Mouse (Mus musculus) stomach, embryonic 15.5 days (tissue): ENCODE data around the gene Psmb3. TPM values are rescaled to one million over a fixed set of nuclear protein-coding genes. Genes with fewer than 3 reads are reported as not detected.

Source experiments
- ATAC-seq: fragments of 200-750 bp; cut with Nextera tagmentation; 2 replicates; pipeline ENCODE4 v1.8.0; 2017; ENCODE audit warnings: low read depth, moderate number of reproducible peaks, moderate TSS enrichment; ENCODE audit not compliant: insufficient read depth, low FRiP score
- H3K27ac ChIP-seq: fragments of 300-500 bp; sonication (generic); 2 replicates; pipeline ENCODE4 v1.5.1; 2015; ENCODE audit warnings: mild to moderate bottlenecking, inconsistent platforms
- H3K27me3 ChIP-seq: fragments of 300-500 bp; sonication (generic); replicated peaks from 2 replicates; pipeline ENCODE4 v1.6.1; 2015; ENCODE audit warnings: inconsistent platforms
- H3K36me3 ChIP-seq: fragments of 300-500 bp; sonication (generic); 2 replicates; pipeline ENCODE4 v1.6.1; 2015; ENCODE audit warnings: inconsistent platforms
- H3K4me1 ChIP-seq: fragments of 300-500 bp; sonication (generic); 2 replicates; pipeline ENCODE4 v1.6.1; 2015; ENCODE audit warnings: inconsistent platforms
- H3K4me2 ChIP-seq: fragments of 300-500 bp; sonication (generic); 2 replicates; pipeline ENCODE4 v1.6.1; 2015; ENCODE audit warnings: mild to moderate bottlenecking, inconsistent platforms
- H3K4me3 ChIP-seq: fragments of 300-500 bp; sonication (generic); replicated peaks from 2 replicates; pipeline ENCODE4 v1.5.1; 2015; ENCODE audit warnings: inconsistent platforms
- H3K9ac ChIP-seq: fragments of 300-500 bp; sonication (generic); 2 replicates; pipeline ENCODE4 v1.6.1; 2015; ENCODE audit warnings: inconsistent platforms
- H3K9me3 ChIP-seq: fragments of 300-500 bp; sonication (generic); 2 replicates; pipeline ENCODE4 v1.6.1; 2016; ENCODE audit warnings: inconsistent platforms
- WGBS: fragments of 180-500 bp; shearing (Covaris S2); methylation state at CpG from one replicate; pipeline ENCODE4 v1.1.7; 2015; 5-methylcytosine and 5-hydroxymethylcytosine counted together
- polyA plus RNA-seq: library from polyadenylated mRNA; unstranded; fragments of >200 nt; fragmentation: Nextera tagmentation; extraction: Ambion mirVana; gene quantifications from 2 replicates; pipeline ENCODE4 v1.2.1, GENCODE M21; 2015

The Psmb3 gene
- polyA plus RNA-seq, 1 experiment from 2014 or later = 396 TPM

GRCm38 (mm10) chr11:97684766-97685165 is 18.4 kb upstream of the Psmb3 start:
- Histone ChIP-seq H3K4me2 (no peak overlapping the region), H3K9ac (no peak overlapping the region), H3K4me3 (no peak overlapping the region), H3K27me3 (no peaks in the 10 kb centered on the region), H3K27ac (0 out of 2 replicates have a peak overlapping the region, but pooled peaks have one; percentile 18), H3K9me3 (no peaks in the 10 kb centered on the region), H3K4me1 (peaks cover 23% of the 10 kb centered on the region; the same call in 1 of the 2 replicates), H3K36me3 (peaks cover 20% of the 10 kb centered on the region; the same call in 1 of the 2 replicates)
- WGBS = 31% methylated on average over 7 of the region's 7 CpGs
- no peak for ATAC-seq

GRCm38 (mm10) chr11:97685613-97686321 is 17.4 kb upstream of the Psmb3 start, which contains the start of gene Cisd3:
Gene Cisd3 (plus strand): TSS chr11:97685826.
- Histone ChIP-seq H3K4me3 (peak within 1 kb of the TSS; percentile 40), H3K4me2 (peak within 1 kb of the TSS; percentile 62), H3K9ac (0 out of 2 replicates have a peak within 1 kb of the TSS, but pooled peaks have one; percentile 25), H3K27ac (peak within 1 kb of the TSS; percentile 18; the same call in 1 of the 2 replicates), H3K27me3 (no peaks in the 10 kb centered on the region), H3K9me3 (no peaks in the 10 kb centered on the region), H3K4me1 (peaks cover 23% of the 10 kb centered on the region; the same call in 1 of the 2 replicates), H3K36me3 (peaks cover 20% of the 10 kb centered on the region)
- WGBS = under 1% methylated on average over 42 of the region's 43 CpGs
- peak; percentile 86 for ATAC-seq

GRCm38 (mm10) chr11:97686322-97686908 is 16.8 kb upstream of the Psmb3 start:
- peaks cover 23% of the 10 kb centered on the region for H3K36me3 ChIP-seq
- 0 out of 2 replicates have a peak overlapping the region, but pooled peaks have one; percentile 25 for H3K9ac ChIP-seq
- peak overlapping the region; percentile 62 for H3K4me2 ChIP-seq
- no peaks in the 10 kb centered on the region for H3K9me3 ChIP-seq
- no peak for ATAC-seq
- no peaks in the 10 kb centered on the region for H3K27me3 ChIP-seq
- WGBS = 60% methylated on average over 11 of the region's 11 CpGs
- no peak overlapping the region for H3K27ac ChIP-seq
- H3K4me3 ChIP-seq = peak overlapping the region; percentile 40
- peaks cover 23% of the 10 kb centered on the region; the same call in 1 of the 2 replicates for H3K4me1 ChIP-seq

- peaks cover 27% of the 10 kb centered on the region for H3K36me3 ChIP-seq
- ATAC-seq = no peak
- no peaks in the 10 kb centered on the region for H3K9me3 ChIP-seq
- 89% methylated on average over 3 of the region's 3 CpGs for WGBS
- H3K27ac ChIP-seq = no peak overlapping the region
- H3K4me2 ChIP-seq = no peak overlapping the region
- no peak overlapping the region for H3K4me3 ChIP-seq
- peaks cover 23% of the 10 kb centered on the region; the same call in 1 of the 2 replicates for H3K4me1 ChIP-seq
- no peaks in the 10 kb centered on the region for H3K27me3 ChIP-seq
- H3K9ac ChIP-seq = no peak overlapping the region
These were observed 16.1 kb upstream of the Psmb3 start for GRCm38 (mm10) chr11:97687061-97687460.

- 30% methylated on average over 10 of the region's 10 CpGs for WGBS
- no peak overlapping the region for H3K9ac ChIP-seq
- H3K27ac ChIP-seq = no peak overlapping the region
- H3K4me3 ChIP-seq = no peak overlapping the region
- H3K9me3 ChIP-seq = no peaks in the 10 kb centered on the region
- ATAC-seq = no peak
- no peaks in the 10 kb centered on the region for H3K27me3 ChIP-seq
- H3K36me3 ChIP-seq = peaks cover 29% of the 10 kb centered on the region
- peaks cover 29% of the 10 kb centered on the region for H3K4me1 ChIP-seq
- H3K4me2 ChIP-seq = no peak overlapping the region
These were observed 13.3 kb upstream of the Psmb3 start for GRCm38 (mm10) chr11:97689861-97690260.

- Histone ChIP-seq H3K9ac (no peak overlapping the region), H3K36me3 (peaks cover 25% of the 10 kb centered on the region), H3K9me3 (no peaks in the 10 kb centered on the region), H3K27ac (peak overlapping the region; percentile 76; the same call in 1 of the 2 replicates), H3K4me2 (peak overlapping the region; percentile 24), H3K4me3 (no peak overlapping the region), H3K4me1 (peaks cover 40% of the 10 kb centered on the region), H3K27me3 (no peaks in the 10 kb centered on the region)
- WGBS = 78% methylated on average over 4 of the region's 4 CpGs
- ATAC-seq = no peak
These were observed 8.8 kb upstream of the Psmb3 start for GRCm38 (mm10) chr11:97694435-97694834.

GRCm38 (mm10) chr11:97694921-97695711 is 8.1 kb upstream of the Psmb3 start:
- Histone ChIP-seq H3K4me2 (peak overlapping the region; percentile 24), H3K27ac (peak overlapping the region; percentile 76), H3K9me3 (no peaks in the 10 kb centered on the region), H3K9ac (no peak overlapping the region), H3K27me3 (no peaks in the 10 kb centered on the region), H3K36me3 (peaks cover 22% of the 10 kb centered on the region), H3K4me3 (0 out of 2 replicates have a peak overlapping the region, but pooled peaks have one; percentile 1), H3K4me1 (peaks cover 40% of the 10 kb centered on the region)
- 48% methylated on average over 17 of the region's 17 CpGs for WGBS
- ATAC-seq = 0 out of 2 replicates have a peak, but pooled peaks have one; percentile 4

GRCm38 (mm10) chr11:97695712-97696401 is 7.3 kb upstream of the Psmb3 start:
- Histone ChIP-seq H3K4me2 (peak overlapping the region; percentile 24), H3K27ac (peak overlapping the region; percentile 76), H3K9me3 (no peaks in the 10 kb centered on the region), H3K36me3 (peaks cover 14% of the 10 kb centered on the region), H3K27me3 (no peaks in the 10 kb centered on the region), H3K9ac (no peak overlapping the region; the same call in 1 of the 2 replicates), H3K4me3 (0 out of 2 replicates have a peak overlapping the region, but pooled peaks have one; percentile 1), H3K4me1 (peaks cover 42% of the 10 kb centered on the region)
- no peak for ATAC-seq
- WGBS = 45% methylated on average over 9 of the region's 9 CpGs

- ATAC-seq = no peak
- Histone ChIP-seq H3K9me3 (no peaks in the 10 kb centered on the region), H3K9ac (no peak overlapping the region), H3K4me1 (peaks cover 50% of the 10 kb centered on the region), H3K36me3 (peaks cover 6% of the 10 kb centered on the region), H3K27ac (no peak overlapping the region), H3K27me3 (no peaks in the 10 kb centered on the region), H3K4me3 (no peak overlapping the region), H3K4me2 (no peak overlapping the region)
- 74% methylated on average over 8 of the region's 8 CpGs for WGBS
These were observed 6.5 kb upstream of the Psmb3 start for GRCm38 (mm10) chr11:97696669-97697068.

- Histone ChIP-seq H3K9me3 (no peaks in the 10 kb centered on the region), H3K4me2 (peak overlapping the region; percentile 92), H3K4me1 (peaks cover 53% of the 10 kb centered on the region), H3K36me3 (no peaks in the 10 kb centered on the region), H3K27me3 (no peaks in the 10 kb centered on the region), H3K9ac (peak overlapping the region; percentile 82; the same call in 1 of the 2 replicates), H3K4me3 (peak overlapping the region; percentile 89), H3K27ac (peak overlapping the region; percentile 99)
- ATAC-seq = no peak
- WGBS = 49% methylated on average over 11 of the region's 11 CpGs
These were observed 5.9 kb upstream of the Psmb3 start for GRCm38 (mm10) chr11:97697199-97697890.
